Comparison of ENCODE assay signal across 13 mouse cellular contexts in the genomic region with DNA sequence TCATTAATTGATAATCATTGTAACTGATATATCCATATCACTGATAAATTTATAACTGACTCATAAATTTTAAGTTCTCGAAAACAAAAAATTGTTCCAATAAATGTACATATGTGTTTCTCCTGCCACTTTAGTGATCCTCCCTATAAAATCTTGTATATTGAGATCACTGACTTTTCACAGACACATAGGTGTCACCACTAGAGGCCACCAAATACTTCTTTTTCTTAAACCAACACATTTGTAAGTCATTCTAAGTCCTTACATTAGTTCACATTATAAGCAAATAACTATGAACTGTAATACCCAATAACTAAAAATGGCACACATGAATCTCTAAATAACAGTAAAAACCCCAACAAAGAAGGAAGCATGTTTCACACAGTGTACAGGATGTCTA.
DNase-seq lines count a peak whose midpoint lies in the region; ATAC-seq and TF ChIP-seq lines count a peak whose summit lies in the region.
"Had no signal": no experiment of that assay in that cellular context is flagged by ENCODE, and none has a peak within 500 bp of the region (broad histone marks: within the 10 kb centered on the region; RNA-seq: fewer than 3 reads in every experiment).

No protein-coding gene starts in this region.

- no peak overlapping the region for H3K4me3 ChIP-seq in heart, adult 2 months
- no peak overlapping the region for H3K4me3 ChIP-seq in liver, postnatal 0 days (ENCODE audit: low read depth, low read length)
- H3K4me3 ChIP-seq: hindbrain, embryonic 15.5 days; limb, embryonic 12.5 days had no signal

- intact Hi-C loops in heart, adult 2 months (cut with DNase I): loop anchor here (1.0 to 10.0 kb wide), 4 partner anchors 82 to 261 kb away; no protein-coding TSS in a partner anchor
- intact Hi-C loops in heart, postnatal 25 days (cut with DNase I): loop anchor here (1.0 to 5.0 kb wide), 4 partner anchors 82 to 261 kb away; no protein-coding TSS in a partner anchor

- TF ChIP-seq EP300 in heart, adult 2 months (IDR thresholded peaks at IDR 0.05; ENCODE audit: insufficient read depth, low read depth, low read length): no peak
- no peak for TF ChIP-seq EP300 in liver, postnatal 0 days (IDR thresholded peaks at IDR 0.05; ENCODE audit: low read depth)

- H3K27me3 ChIP-seq in heart, adult 2 months (ENCODE audit: control insufficient read depth, insufficient read depth, low read length): no peaks in the 10 kb centered on the region
- no peaks in the 10 kb centered on the region for H3K27me3 ChIP-seq in liver, postnatal 0 days (ENCODE audit: insufficient read depth, low read length)
- H3K27me3 ChIP-seq: hindbrain, embryonic 15.5 days; limb, embryonic 12.5 days had no signal

- H3K27ac ChIP-seq in heart, adult 2 months: no peak overlapping the region
- no peak overlapping the region for H3K27ac ChIP-seq in liver, postnatal 0 days (ENCODE audit: low read depth)
- H3K27ac ChIP-seq: hindbrain, embryonic 15.5 days; limb, embryonic 12.5 days had no signal

- H3K4me1 ChIP-seq in heart, adult 2 months (ENCODE audit: control insufficient read depth, insufficient read depth, low read length): no peaks in the 10 kb centered on the region; the same call in 1 of the 2 replicates
- no peaks in the 10 kb centered on the region for H3K4me1 ChIP-seq in liver, postnatal 0 days (ENCODE audit: insufficient read depth)
- H3K4me1 ChIP-seq: hindbrain, embryonic 15.5 days; limb, embryonic 12.5 days had no signal

- no peaks in the 10 kb centered on the region; the same call in 1 of the 2 replicates for H3K79me2 ChIP-seq in heart, adult 2 months (replicated peaks; ENCODE audit: control insufficient read depth, insufficient read depth, low read length)

- no peak overlapping the region for H3K9ac ChIP-seq in heart, adult 2 months (ENCODE audit: low read depth, low read length)
- no peak overlapping the region for H3K9ac ChIP-seq in liver, postnatal 0 days (replicated peaks)
- H3K9ac ChIP-seq: hindbrain, embryonic 15.5 days; limb, embryonic 12.5 days had no signal

- H3K36me3 ChIP-seq in heart, adult 2 months (ENCODE audit: control insufficient read depth, insufficient read depth, low read length): no peaks in the 10 kb centered on the region
- no peaks in the 10 kb centered on the region for H3K36me3 ChIP-seq in liver, postnatal 0 days (replicated peaks; ENCODE audit: insufficient read depth, low read length)
- H3K36me3 ChIP-seq: hindbrain, embryonic 15.5 days; limb, embryonic 12.5 days had no signal

- peak; percentile 86 for TF ChIP-seq CTCF in heart, adult 2 months (IDR thresholded peaks at IDR 0.05)
- TF ChIP-seq CTCF in liver, postnatal 0 days (IDR thresholded peaks at IDR 0.05; ENCODE audit: low read depth): peak; percentile 56

- no peak overlapping the region for H3K4me2 ChIP-seq in liver, postnatal 0 days (ENCODE audit: low read depth, low read length)
- H3K4me2 ChIP-seq: hindbrain, embryonic 15.5 days; limb, embryonic 12.5 days had no signal

- TF ChIP-seq POLR2A in heart, adult 2 months (IDR thresholded peaks at IDR 0.05; ENCODE audit: insufficient read depth, low read depth, low read length): no peak

- no peaks in the 10 kb centered on the region for H3K9me3 ChIP-seq in liver, postnatal 0 days (ENCODE audit: low read length)
- H3K9me3 ChIP-seq: hindbrain, embryonic 15.5 days; limb, embryonic 12.5 days had no signal

- ATAC-seq in liver, postnatal 0 days: no peak
- ATAC-seq: midbrain, embryonic 16.5 days had no signal

- 57% methylated on average over 1 of the region's 1 CpGs for WGBS in heart, adult 2 months
- 58% methylated on average over 1 of the region's 1 CpGs for WGBS in liver, postnatal 0 days (ENCODE audit: insufficient replicate concordance)

- DNase-seq in heart, adult 2 months: no peak
- DNase-seq in heart, postnatal 25 days (ENCODE audit: low spot score): no peak
- no peak for DNase-seq in liver, postnatal 0 days
- DNase-seq in liver: no peak
- peak; percentile 69 for DNase-seq in brain, adult 2 months (ENCODE audit: low read depth, low spot score)
- DNase-seq in retina, embryonic 14.5 days (ENCODE audit: low spot score): peak; percentile 37
- DNase-seq in urinary bladder, postnatal 14 days (ENCODE audit: low spot score): no peak
- no peak for DNase-seq in kidney, postnatal 10 days
- DNase-seq: right cerebral cortex, postnatal 4 days; thymus, postnatal 4 days had no signal

Comparison
In these comparisons a context has a peak if more than half of its experiments do, and no peak if none do; other contexts are left out.
1. DNase-seq: peak in brain, adult 2 months (single experiment) and retina, embryonic 14.5 days (single experiment); none in heart, adult 2 months (0 of 2), heart, postnatal 25 days (single experiment), liver, postnatal 0 days (single experiment), liver (single experiment), urinary bladder, postnatal 14 days (single experiment) and kidney, postnatal 10 days (single experiment).